Mouse (Mus musculus): Measurements from ENCODE around the gene Grin2c.

Gene Grin2c

DNA sequence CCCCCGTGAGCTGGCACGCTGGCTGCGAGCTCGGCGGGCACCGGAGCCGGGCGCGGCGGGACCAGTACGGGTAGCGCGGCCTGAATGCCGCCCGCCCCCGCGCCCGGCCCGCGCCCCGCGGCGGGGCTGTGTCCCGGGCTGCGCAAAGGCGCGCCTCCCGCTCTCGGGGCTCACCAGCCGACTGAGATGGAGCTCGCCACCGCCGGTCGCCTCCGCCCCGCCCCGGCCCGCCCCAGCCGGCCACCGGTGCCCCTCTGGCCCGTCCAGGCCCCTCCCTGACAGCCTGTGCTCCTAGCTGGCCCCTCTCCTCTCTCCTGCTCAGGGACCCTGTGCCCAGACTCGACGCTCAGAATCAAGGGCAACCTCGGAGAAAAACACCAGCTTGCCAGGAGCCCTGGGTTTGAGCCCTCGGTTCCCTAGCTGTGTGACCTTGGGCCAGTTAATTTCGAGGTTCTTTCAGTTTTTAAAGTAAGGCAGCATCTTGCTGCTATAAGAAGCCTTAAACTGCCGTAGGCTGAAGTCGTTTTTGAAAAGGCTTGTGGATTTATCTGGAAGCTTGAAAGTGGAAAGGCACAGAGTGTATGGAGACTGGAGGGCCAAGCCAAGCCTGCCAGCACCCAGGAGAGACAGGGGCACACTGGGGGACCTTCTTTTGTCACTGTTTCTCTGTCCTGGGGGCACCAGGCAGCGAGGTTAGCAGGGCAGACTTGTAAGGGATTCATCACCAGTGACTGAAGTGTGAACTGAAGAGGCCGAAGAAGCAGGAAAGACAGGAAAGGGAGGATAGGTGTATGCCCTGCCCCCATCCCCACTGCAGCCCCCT, at the start of gene Grin2c:
TSS of gene Grin2c (minus strand) at position 183 of the 823 bp plus-strand sequence.
- no peak for DNase-seq (ENCODE audit: low read depth)

DNA sequence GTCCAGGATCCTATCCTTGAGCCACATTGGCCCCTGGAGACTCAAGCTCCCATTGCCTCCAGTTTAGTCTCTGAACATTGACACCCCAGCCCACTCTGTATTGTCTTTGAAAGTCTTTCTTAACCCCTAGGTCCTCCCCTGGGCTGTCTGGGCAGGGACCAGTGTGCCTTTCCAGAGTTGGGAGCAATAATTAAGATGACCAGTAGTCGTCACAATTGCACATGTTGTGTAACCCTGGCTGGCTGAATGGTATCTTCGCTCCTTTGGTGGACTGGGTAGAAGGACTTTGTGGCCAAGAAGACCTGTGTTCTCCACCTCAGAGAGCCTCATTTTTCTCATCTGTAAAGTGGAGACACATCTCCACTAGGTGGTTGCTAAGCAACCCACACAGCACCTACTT, 47.2 kb upstream of the Grin2c start:
- no peak for DNase-seq (ENCODE audit: low read depth)

DNA sequence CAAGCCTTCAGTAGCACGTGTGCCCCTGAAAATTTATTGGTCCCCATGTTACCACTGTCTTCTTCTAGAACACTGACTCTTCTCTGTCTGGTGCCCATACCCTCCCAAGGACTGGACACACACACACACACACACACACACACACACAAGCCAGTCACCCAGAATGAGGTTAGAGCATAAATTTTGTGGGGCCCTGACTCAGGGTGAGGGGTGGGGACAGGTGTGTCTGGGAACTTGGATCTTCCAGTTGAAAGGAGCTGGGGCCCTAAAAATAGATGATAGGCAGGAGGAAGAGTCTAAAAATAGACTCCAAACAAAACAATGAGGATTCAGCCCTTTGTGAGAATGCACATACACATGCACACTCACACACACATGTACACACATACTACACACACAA, 41.7 kb upstream of the Grin2c start:
- DNase-seq (ENCODE audit: low read depth) = no peak

DNA sequence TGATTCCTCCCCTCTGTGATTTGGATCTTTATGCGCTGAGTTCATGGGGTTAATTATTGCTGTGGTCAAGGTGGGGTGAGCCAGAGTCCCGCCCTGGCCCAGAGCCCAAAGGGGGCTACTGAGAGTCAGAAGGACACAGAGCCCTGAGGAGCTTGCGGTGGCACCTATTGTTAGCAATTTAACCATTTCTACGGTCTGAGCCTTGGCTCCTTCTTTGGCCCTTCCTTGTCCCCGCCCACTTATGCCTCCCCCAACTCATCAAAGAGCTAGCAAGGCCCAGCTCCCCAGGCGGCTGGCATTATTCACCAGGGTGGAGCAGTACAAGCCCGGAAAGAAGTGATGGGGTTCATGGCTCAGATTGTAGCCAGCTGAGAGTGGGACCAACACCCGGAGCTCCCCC, 39.8 kb upstream of the Grin2c start, which contains the start of gene Otop2:
TSS of gene Otop2 (plus strand) at position 301 of the 400 bp plus-strand sequence.
- DNase-seq (ENCODE audit: low read depth) = no peak

DNA sequence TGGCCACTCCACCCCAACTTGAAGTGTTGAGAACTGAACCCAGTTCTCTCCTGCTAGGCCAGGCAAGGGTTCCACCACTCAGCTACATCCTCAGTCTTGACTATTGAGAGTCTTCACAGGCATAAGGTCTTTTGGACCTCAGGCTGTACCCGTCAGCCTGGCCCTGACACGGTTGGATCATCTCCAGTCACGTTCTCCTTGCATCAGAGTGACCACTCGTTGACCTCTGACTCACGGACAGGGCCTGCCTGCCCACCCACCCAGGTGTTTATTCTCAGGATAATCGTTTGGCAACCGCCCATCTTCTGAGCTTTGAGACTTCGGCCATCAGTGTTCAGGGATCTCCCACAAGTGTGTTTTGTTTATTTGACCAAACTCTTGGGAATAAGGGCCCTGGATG, 36.1 kb upstream of the Grin2c start:
- no peak for DNase-seq (ENCODE audit: low read depth)

DNA sequence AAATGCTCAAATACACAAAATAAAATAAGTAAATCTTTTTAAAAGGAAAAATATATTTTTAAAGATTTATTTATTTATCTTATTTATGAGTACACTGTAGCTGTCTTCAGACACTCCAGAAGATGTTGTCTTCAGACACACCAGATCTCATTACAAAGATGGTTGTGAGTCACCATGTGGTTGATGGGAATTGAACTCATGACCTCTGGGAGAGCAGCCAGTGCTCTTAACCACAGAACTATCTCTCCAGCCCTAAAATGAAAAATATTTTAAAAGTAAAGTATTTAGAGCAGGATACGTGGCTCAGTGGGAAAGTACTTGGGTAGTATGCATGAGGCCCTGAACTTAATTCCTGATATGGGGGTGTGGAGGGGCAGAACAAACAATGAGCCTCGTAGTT, 34.3 kb upstream of the Grin2c start:
- no peak for DNase-seq (ENCODE audit: low read depth)

DNA sequence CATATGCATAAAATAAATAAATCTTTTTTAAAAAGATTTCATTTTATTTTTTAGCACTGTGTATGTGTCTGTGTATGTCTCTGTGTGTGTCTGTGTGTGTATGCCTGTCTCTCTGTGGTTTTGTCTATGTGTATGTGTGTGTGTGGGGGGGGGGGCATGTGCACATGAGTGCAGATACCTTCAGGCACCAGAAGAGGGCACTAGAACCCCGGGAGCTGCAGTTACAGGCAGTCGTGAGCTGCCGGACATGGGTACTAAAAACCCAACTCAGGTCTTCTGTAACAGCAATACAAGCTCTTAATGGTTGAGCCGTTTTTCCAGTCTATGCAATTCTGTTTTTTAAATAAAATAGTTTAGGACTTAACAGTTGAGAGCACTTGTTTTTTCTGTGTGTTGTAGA, 33.7 kb upstream of the Grin2c start:
- no peak for DNase-seq (ENCODE audit: low read depth)

DNA sequence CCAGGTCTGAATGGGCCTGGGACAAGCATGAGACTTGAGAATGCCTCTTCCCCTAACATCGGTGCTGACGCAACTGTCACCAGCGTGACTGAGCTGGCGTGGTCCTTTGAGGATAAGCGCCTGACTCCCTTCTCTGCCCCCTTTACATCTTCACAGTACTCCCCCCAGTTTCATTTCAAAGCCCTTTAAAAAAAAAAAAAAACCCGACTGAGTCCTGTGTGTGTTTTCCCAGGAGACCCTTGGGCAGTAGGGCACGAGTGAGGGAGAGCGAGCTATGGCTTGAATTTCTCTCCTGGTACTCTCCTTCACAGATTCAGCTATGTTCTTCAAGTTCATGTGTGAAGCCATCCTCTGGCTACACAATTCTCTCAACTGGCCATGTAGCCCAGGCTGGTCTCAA, 31.1 kb upstream of the Grin2c start:
- DNase-seq (ENCODE audit: low read depth) = no peak

DNA sequence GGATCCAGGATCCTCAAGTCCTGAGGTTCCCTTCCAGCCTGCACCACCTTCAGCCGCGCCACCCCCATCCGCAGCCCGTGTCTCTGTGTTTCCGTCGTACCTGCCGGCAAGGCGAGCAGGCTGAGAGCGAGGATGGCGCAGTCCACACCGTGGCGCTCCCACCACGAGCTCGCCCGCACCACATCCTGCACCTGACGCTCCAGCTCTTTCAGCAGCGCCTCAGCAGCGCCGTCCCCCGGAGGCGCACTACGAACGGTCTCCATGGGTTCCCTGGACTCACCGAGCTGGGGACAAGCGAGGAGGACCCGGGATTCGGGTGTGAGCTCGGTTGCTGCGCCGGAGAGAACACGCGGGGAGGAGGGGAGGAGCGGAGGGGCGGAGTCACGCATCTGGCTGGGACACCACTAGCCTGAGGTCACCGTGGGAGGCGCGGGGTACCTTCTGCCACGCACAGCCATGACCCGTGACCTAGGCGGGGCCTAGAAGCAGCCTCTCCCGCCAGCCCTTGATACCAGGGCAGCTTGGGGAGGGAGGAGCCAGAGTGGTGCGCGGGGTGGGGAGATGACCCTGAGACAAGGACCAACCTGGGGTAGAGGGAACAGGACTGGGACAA, 30.3 kb upstream of the Grin2c start, which contains the start of gene Fads6:
TSS of gene Fads6 (minus strand) at position 450 of the 613 bp plus-strand sequence.
- DNase-seq (ENCODE audit: low read depth) = no peak

DNA sequence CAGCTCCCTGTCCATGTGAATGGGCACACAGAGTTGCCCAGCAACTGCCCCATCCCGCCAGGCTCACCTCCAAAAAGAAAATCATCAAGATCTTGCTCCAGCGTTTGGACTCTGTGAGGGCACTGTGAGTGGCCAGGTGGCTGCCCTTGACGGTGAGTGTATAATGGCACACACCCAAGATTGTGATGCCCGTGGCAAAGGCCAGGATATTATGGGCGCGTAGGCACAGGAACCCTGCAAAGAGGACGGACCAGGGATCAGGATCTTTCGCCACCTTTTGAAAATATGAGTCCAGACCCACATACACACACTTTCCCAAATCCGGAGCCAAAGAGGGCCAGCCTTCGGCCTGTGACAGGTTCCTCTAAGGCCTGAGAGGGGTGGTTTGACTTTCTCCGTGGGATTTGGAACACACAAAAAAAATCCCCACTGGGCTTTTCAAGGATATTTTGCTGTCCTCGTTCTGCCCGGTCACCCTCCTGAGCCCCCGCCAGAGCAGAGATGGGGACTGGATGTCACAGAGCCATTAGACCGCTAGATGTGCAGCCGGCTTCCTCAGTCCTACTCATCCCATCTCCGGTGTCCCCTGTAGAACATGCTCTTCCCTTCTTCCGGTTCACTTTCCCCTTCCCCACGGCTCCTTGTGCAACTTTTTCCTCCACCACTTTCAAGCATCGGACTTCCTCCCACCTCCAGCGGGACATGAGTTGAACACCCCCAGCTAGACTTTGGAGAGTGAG, 29.6 kb upstream of the Grin2c start:
- no peak for DNase-seq (ENCODE audit: low read depth)

DNA sequence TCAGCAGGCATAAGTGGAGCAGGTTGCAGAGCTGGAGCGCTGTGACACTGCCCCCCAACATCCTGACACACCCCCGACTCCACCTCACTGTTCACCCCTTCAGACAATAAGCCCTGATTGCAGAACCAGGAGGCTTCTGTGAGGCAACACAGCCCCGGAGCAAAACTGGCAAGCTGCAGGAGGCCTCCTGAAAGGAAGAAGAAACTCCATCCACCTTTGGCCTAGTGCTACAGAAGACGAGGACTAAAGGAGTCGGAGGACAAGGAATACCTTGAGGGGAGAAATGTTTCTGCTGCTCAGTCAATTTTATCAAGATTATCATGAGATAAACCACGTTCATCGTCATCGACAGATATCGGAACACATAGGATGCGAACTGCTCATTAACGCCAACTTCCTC, 28.9 kb upstream of the Grin2c start:
- DNase-seq (ENCODE audit: low read depth) = no peak

DNA sequence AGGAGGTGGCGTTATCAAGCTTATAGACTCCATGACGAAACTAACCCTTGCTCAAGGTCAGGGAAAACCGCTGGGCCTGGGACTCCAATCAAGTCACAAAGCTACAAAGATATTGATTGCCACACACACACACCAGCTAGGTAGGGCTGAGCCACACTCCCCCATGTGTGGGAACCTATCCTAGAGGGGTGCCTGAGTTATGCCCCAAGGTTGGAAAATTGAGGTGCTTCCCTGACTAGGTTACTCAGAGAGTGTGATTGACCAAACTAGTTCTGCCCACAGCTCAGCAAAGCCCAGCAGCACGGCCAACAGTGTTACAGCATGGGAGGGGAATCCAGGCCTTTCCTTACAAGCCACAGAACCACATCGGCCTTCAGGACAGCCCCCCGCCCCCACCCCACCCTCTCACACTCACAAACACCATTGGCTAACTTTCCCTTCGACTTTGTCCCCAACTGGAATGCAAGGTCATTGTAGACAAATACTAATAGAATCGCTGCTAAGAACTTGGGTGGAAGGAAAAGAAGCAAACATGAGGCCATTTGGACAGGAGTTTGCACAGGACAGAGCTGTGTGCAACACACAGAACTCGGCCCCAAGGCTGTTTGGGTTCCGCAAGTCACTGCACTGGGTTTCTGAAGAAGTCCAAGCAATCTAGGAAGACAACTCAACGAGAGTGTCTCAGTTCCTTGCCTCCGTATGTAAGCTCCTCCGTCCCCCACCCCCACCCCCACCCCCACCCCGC, 25.8 kb upstream of the Grin2c start:
- no peak for DNase-seq (ENCODE audit: low read depth)

DNA sequence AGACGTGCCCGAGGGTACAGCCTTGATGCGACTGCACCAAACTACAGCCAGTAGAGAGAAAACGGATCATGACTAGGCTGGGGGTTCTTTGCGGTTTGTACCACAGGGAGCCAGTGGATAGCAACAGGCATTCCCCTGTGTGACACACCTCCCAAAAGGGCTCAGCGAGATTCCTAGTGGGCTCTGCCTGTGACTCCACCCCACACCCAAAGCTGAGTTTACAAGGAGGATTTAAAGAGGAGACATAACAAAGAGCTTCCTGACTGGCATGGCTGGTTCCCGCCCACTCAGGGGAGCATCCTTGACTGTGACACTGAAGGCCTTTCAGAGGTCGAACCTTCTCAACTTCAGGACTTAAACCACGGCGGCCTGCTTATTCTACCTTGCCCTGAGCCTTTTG, 24.5 kb upstream of the Grin2c start:
- no peak for DNase-seq (ENCODE audit: low read depth)

DNA sequence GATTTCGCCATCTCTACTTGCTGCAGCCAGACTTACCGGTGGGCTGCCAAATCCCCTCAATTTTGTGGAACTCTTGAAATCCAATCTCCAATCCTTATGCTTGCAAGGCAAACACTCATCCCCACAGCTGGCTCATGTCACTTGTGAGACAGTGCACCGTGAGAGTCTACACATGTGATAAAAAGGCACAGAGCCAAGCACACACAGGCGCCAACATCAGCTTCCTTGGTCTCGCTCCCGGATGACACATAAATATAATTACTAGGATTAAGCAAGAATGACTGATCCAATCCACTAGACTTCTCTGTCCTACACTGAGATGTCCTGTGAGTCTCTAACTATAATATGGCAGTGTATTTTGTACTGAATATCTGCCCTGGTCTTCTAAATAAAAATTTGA, 23.9 kb upstream of the Grin2c start:
- DNase-seq (ENCODE audit: low read depth) = no peak

DNA sequence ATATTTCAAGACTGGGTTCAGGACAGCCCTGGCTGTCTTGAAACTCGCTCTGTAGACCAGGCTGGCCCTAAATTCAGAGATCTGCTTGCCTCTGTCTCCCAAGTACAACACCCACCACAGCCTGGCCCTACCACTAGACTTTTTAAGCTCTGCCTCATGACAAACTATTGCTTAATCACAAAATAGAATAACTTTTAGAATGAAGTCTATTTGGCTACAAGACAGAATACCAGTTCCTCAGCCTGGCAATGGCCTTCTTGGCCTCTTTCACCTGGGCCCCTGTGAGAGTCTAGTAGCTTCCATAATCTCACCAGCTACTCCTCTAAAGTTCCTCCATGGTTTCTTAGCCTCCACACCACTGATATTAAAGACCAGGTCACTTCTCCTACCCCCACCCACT, 23.3 kb upstream of the Grin2c start:
- DNase-seq (ENCODE audit: low read depth) = no peak

DNA sequence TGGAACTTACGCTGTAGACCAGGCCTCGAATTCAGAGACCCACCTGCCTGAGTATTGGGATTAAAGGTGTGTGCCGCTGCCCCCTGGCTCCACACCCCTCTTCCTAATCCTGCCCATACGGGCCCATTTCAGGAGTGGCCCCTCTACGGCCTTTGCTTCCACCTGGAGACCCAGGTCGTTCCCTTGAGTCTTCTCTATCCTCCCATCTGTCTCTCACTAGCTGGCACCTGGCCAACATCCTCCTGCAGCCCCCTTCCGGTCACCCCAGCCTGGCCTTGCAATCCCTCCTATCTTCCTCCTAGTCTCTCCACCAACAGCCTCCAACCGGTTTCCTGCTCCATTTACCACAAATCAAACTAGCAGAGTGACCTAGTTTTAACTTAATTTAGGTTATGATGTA, 22.8 kb upstream of the Grin2c start:
- DNase-seq (ENCODE audit: low read depth) = no peak

DNA sequence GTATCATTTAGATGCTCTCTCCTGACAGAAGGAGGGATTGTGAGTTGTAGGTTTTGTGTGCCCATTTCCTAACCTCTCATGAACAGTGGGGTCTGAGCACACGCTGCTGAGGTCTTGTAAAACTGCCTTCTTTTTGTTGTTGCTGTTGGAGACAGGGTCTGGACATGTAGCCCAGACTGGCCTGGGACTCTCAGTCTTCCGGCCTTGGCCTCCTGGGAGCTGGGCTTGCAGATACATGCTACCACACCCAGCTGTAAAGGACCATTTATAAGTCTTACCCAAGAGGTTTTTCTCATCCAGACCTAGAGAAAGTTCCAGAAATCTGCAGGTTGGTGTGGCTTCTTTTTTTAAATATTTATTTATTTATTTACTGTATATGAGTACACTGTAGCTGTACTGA, 21.3 kb upstream of the Grin2c start:
- DNase-seq (ENCODE audit: low read depth) = no peak

DNA sequence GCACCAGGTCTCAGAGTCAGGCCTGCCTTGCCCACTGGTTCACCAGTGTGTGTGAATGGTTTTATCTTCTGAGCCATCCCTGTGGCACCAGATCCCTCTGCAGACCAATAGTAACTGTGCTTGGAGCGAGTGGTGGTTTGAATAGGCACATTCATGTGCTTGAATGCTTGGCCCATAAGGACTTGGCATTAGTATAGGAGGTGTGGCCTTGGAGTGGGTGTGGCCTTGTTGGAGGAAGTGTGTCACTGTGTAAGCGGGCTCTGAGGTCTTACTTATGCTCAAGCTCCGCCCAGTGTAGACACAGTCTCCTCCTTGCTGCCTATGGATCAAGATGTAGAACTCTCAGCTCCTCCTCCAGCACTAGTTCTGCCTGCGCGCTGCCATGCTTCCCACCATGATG, 20.3 kb upstream of the Grin2c start:
- DNase-seq (ENCODE audit: low read depth) = no peak

DNA sequence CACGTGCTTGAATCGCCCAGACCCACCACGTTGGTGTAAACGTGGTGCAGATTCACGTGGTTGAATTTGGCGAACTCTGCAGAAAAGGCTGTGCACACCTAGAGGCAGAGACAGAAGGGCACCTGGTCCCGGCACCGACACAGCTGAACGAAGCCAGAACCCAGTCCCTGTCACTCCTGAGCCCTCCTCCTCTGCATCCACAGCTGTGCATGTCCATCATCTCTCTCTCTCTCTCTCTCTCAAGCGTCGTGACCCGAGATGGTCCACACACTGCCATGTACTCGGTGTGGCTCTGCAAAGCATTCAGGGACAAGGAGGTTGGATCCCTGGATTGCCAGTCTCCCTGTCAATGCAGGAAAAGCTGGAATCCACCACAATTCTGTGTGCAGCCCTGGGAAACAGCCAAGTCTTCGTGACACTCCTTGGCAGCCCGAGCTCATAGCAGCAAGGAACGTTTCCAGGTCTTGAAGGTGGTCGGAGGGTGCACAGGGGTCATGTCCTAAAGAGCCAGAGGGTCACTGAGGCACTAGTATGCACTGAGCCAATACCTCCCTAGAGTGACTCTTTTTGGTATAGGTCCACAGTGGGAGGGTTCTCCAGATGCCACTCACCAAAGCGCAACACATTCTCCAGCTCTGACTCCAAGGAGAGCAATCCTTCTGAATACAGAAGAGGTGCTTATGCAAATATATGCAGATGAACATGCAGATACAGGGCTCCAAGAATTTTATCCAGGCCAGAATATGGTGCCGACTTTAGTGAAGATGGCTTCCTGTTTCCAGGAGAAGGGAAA, 19.4 kb upstream of the Grin2c start:
- DNase-seq (ENCODE audit: low read depth) = no peak

DNA sequence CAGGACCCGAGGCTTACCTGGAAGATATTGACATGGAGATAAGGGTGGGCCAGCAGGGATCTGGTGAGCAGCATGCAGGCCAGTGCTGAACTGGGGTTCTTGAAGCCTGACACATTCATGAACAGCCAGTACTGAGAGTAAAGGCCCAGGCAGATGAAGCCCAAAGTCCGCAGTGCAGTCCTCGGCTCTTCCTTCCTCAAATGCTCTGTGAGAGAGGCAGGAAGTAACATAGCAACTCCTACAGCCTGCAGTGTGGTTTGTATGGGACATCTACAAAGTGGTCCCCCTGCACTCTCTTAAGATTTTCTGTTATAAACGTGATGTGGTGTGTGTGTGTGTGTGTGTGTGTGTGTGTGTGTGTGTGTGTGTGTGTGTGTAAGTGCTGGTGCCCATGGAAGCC, 18.2 kb upstream of the Grin2c start:
- no peak for DNase-seq (ENCODE audit: low read depth)

DNA sequence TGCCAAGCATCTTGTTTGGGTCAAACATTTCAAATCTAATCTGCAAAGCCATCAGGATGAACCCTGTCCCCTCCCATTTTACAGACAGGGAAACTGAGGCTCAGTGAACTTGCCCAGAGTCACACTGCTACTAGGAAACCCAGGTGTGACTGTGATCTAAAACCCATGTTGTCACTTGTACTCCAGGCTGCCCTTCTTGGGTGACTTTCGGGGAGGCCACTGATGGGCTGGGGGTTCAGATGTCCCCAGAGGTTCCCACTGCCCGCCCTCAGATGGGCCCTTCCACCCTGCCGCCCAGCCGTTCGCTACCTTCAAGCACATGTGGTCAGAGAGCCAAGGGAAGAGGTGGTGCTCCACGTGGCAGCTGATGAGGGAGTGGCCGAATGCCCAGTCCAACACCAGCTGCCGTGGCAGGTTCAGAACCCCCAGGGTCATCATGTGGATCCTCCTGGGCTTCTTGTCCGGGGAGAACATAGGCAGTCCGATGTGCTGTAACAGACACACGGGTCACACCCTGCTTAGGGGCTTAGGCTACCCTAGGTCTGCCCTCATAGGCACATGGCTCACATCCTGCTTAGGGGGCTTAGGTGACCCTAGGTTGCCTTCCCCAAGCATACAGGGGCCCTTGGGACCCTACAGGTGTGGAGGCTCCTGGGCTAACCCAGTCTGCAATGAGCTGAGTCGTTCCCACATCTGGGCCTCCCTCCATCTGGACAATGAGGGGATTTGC, 17.0 kb upstream of the Grin2c start:
- no peak for DNase-seq (ENCODE audit: low read depth)
